Mouse (Mus musculus) layer of hippocampus, adult 18-20 months (tissue): ENCODE data around the gene Itfg1. TPM values are rescaled to one million over a fixed set of nuclear protein-coding genes. Genes with fewer than 3 reads are reported as not detected.

ENCODE experiments used
- DNase-seq, 2 experiments: peaks; one replicate each; pipeline ENCODE4 v3.0.0; 2022; ENCODE audit warnings: low spot score in 2 of 2
- microRNA-seq, 2 experiments: library from miRNA; unstranded; fragments of <30 nt; microRNA quantifications; one replicate each; pipeline ENCODE4 v1.2.0; 2021
- total RNA-seq, 2 experiments: library from RNA; stranded (reverse); gene quantifications; 2 replicates each; pipeline ENCODE4 v1.2.3; 2021

Gene Itfg1
- total RNA-seq, 2 experiments from 2014 or later = 160 to 162 TPM

DNA sequence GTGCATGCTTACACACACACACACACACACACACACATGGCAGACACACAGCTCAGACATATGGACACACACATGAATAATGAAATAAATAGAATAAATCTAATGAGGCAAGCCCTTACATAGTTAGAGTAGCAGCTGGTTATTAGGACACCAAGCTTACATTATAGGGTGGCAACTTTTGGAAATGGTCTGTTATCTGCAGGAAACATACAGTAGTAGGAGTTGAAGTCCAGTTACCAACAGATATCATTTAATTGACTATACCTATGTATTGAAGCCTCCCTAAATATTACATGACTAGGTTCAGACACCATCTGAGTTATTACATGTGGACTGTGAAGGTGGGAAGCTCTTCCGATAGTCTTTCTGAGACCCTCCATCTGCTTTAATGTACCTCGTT is 95.7 kb downstream of the Itfg1 start:
- DNase-seq = no peak

DNA sequence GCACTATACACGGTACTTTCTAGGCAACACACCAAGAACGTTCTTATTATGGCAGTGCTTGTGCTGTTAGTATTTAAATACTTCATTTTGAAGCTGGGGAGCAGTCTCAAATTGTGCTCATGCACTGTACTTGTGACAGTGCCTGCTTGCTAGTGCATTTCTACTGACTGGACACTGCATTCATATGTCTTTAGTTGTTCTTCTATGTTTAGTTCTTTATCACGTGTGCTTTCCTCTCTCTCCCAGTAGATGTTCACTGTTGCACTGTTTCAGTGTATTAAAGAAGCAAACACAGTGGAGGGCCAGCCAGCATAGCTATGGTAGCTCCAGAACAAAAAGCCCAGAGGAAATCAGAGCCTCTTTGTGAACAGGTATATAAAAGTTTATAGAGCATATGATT is 110.2 kb downstream of the Itfg1 start:
- DNase-seq = no peak

DNA sequence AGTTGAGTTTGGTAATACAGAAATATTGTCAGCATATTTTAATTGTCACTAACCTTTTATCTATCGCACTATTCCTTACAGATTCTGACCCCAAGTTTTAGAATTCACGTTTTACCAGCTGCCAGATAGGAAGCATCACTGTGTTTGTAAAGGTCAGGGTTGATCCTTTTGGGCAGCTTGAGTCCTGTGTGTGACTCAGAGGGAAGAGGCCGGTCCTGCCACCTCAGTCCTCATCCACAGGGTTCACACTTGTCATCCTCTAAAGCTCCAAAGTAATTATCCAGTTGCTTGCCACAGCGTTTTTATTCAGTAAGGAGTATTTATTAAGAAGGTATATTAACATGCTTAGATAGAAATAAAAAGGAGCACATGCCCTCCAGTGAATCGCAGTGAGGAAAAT is 123.5 kb downstream of the Itfg1 start:
- no peak for DNase-seq

DNA sequence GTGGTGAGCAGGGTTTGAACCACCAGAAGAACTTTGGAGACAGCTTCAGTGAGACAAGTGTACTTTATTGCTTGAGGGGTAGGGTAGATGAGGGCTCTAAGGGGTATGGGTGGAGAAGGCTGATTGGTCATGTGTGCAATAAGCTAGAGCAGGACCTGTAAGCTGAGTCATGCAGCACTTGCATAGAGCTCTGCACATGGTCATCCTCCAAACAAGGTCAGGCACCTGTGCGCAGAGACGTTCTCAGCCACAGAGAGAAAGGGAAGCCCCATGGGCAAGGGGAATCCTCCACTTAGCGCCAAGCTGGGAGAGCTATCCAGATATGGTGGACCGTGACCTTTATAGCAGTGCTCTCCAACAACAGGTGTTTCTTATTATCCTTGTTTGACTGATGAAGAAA is 124.0 kb downstream of the Itfg1 start:
- no peak for DNase-seq

DNA sequence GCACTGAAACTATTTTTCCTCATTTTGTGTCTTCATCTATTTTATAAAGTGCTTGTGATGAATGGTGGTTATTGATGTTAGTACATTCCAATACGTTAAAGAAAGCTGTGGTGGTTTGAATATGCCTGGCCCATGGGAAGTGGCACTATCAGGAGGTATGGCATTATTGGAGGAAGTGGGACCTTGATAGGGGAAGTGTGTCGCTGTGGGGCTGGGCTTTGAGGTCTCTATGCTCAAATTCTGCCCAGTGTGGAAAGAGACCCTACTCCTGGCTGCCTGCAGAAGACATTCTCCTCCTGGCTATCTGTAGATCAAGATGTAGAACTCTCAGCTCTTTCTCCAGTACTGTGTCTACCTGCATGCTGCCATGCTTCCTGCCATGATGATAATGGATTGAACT is 133.7 kb downstream of the Itfg1 start:
- no peak for DNase-seq

GRCm38 (mm10) chr8:85700751-85701351 is 139.9 kb downstream of the Itfg1 start, which contains the start of gene Neto2:
Gene Neto2, minus strand, starts transcription at chr8:85700924.
- DNase-seq = peak; percentile 52 to 80

- DNase-seq = peak; percentile 9 to 42
Observed at GRCm38 (mm10) chr8:85700101-85700750, 140.5 kb downstream of the Itfg1 start.

- DNase-seq = peak; percentile 72 to 78
Observed at GRCm38 (mm10) chr8:85699051-85699450, 141.7 kb downstream of the Itfg1 start.

Small RNA genes within 50 kb of the gene (microRNA-seq; reads per million reads assigned to microRNA genes)
- 0 reads per million in 2 experiments for gene Mir8109

Other genes with a start within 250 kb of the Itfg1 start
- gene Neto2, start 140.0 kb downstream of the Itfg1 start, total RNA-seq = 10 to 100 TPM; 36.8 to 38.4 TPM
- 10 to 100 TPM; 40.3 to 43.9 TPM for gene Phkb, start within 50 bp of the Itfg1 start, total RNA-seq